Mouse (Mus musculus) cortical plate, adult 2 months (tissue): ENCODE measurements around the gene Crim1.

Experiments used
- CTCF ChIP-seq: fragments of 200-500 bp; IDR thresholded peaks from 2 replicates; pipeline ENCODE4 v1.5.1; 2011; ENCODE audit warnings: mild to moderate bottlenecking, control low read depth, low read length; ENCODE audit not compliant: insufficient read depth; ENCODE audit errors: extremely low read depth
- POLR2A ChIP-seq: fragments of 200-500 bp; IDR thresholded peaks from 2 replicates; pipeline ENCODE4 v1.6.1; 2011; ENCODE audit warnings: mild to moderate bottlenecking, low read length, control low read depth; ENCODE audit not compliant: insufficient read depth; ENCODE audit errors: extremely low read depth

GRCm38 (mm10) chr17:78298967-78299540 lies 99.0 kb downstream of the Crim1 start:
- TF ChIP-seq POLR2A = no peak
- TF ChIP-seq CTCF = no peak
